Mouse (Mus musculus) kidney, adult 8-10 months (tissue): ENCODE data around the gene Suv39h2.

Experiments
- DNase-seq, 2 experiments: peaks; one replicate each; pipeline ENCODE4 v3.0.0; 2022

Gene Suv39h2

DNA sequence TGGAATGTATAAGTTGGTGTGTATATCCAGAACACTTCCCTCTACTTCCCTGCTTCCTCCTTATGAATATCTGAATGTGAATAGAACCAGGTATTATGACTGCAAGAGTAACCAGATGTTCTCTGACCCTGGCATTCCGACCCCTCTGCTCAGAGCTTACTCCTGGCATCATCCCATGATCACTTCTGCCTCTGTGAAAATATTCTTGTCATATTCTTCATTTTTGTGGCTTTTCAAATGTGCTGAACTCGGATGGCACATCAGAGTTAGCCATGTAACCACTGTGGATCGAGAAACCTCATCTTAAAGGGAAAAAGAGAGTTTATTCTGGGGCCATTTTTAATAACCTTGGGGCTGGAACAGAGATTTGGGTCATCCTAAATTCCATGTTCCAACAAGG lies 52.3 kb downstream of the Suv39h2 start, which contains the start of gene Meig1:
Gene Meig1, minus strand, starts transcription at position 101 of the 400 bp plus-strand sequence.
- no peak for DNase-seq

DNA sequence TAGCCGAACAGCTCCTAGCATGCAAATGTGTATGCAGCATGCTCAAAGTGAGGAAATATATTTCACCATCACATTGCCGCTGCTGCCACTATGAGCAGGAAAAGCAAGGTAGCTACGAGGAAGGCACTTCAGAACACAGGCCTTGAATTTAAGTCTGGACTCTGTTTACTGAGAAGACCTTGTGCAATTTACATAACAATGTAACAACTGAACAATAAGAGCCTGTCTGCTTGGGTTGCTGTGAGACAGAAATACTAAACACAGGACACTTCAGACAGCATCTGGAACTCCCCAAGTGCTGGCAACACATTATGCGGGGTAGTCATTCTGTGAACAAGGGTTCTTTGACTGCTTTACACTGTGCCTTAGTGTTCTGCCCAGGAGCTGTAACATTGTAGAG lies 54.7 kb downstream of the Suv39h2 start:
- DNase-seq: no peak

DNA sequence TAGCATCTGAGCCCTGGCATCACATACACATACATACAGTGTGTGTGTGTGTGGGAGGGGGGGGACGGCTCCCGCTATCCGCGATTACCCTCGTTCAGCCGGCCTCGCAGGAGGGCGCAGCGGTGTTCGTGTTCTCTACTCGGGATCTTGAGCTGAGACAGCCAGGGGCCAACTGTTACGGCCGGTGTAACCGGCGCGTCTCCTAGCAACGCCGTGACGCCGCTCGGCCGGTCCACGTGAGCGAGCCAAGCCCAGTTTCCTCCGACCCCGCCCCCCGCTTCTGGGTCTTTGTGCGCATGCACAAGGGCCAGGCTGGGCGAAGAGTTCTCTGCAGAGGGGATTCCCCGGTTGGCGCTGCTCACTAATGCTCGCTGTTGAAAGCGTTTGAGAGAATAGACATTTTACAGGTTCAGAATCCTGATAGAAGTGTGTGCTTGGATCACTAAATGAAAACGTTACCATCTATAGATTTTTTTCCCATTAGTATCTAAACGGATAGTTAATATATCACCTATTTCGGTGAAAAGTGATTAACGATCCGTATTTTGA lies 55.9 kb downstream of the Suv39h2 start:
- DNase-seq: peak; percentile 96 to 98

DNA sequence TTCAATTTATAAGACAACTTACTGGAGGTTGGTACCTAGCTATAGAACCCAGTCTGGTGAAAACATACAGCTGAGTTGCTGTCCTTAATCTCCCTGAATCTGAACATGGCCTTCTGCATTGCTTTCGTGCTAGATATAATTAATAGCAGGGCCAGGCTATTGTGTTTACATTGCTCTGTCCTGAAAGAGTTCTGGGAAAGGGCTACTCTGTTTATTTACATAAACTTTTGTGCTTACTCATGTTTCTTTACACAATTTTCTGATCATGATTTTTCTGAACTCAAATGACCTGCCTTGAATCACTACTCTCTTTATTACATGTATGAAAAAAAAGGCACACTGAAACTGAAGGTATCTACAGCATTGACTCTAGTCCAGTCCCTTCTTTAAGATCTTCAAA lies 59.2 kb downstream of the Suv39h2 start:
- no peak for DNase-seq

DNA sequence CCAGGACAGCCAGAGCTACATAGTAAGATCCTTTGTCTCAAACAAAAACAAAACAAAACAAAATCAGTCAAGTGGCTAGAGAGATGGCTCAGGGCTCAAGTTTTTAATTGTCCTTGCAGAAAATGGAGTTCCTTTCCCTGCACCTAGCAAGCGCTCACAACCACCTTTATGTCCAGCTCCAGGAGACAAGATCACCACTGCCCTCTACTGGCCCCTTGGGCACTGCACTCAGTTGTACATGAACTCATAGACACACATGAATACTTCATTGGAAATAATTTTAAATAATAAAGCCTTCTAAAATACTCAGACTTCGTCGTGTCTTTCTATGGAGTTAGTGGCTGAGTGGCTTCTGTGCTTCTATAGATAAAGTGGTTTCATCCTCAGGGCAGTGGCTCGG lies 60.6 kb downstream of the Suv39h2 start:
- peak; percentile 30 to 76 for DNase-seq

DNA sequence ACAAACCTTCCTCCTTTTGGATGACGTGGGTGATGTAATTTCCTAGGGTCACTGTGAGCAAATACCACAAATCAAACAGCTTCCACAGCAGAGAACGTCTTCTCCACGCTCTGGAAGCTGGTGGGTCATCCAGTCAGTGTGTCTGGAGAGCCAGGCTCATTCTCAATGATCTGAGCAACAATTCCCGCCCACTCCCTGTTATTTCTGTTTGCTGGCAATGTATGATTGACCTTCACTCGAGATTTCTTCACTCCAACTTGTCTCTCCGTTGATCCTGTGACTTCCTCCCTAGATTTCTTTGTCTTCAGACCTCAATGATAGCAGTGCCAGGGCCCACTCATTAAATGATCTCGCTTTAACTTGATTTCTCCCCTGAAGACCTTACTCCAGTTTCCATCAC lies 67.1 kb downstream of the Suv39h2 start:
- no peak for DNase-seq

DNA sequence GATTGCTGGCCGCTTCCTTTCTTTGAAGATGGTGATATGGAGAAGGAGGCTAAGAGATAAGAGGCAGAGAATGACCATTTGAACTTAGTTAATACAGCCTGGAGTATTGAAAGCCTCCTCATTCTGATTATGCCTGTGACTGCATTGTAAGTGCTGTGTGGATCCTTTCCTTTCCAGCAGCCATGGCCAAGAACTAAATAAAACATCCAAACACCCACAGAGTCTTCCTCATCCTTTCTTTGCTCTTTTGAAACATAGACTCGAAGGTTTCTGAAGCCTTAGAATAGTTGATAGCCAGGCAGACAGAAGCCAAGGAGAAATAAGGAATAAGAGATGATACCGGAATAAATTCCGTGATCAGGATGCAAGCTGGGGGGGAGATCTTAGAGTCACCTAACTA lies 68.8 kb downstream of the Suv39h2 start:
- DNase-seq: no peak
